Mouse (Mus musculus) cerebellum, postnatal 14 days (tissue): ENCODE measurements around the gene Mtrr.
A peak's percentile ranks its signal among the peaks of the same experiment; 100 is the strongest.

Source experiments
- DNase-seq, 2 experiments: peaks; one replicate each; pipeline ENCODE4 v3.0.0; 2021; ENCODE audit warnings: mixed read lengths in 2 of 2

Mtrr gene

GRCm38 (mm10) chr13:68581747-68582516 lies at the start of gene Mtrr, which contains the start of gene Fastkd3:
TSS of gene Mtrr (minus strand) at chr13:68582149.
TSS of gene Fastkd3 (plus strand) at chr13:68582234.
- DNase-seq = peak; percentile 99

- no peak for DNase-seq
Observed at GRCm38 (mm10) chr13:68627041-68627440, 45.1 kb upstream of the Mtrr start.

- DNase-seq = peak; percentile 19 to 27
Observed at GRCm38 (mm10) chr13:68622792-68623191, 40.8 kb upstream of the Mtrr start.

GRCm38 (mm10) chr13:68607652-68608405 lies 25.9 kb upstream of the Mtrr start:
- no peak for DNase-seq

GRCm38 (mm10) chr13:68605689-68606126 lies 23.8 kb upstream of the Mtrr start:
- DNase-seq = peak; percentile 39 to 43

GRCm38 (mm10) chr13:68603085-68603484 lies 21.1 kb upstream of the Mtrr start:
- no peak for DNase-seq

GRCm38 (mm10) chr13:68601184-68601583 lies 19.2 kb upstream of the Mtrr start:
- DNase-seq = peak; percentile 38 to 45

GRCm38 (mm10) chr13:68598953-68599352 lies 17.0 kb upstream of the Mtrr start:
- no peak for DNase-seq

GRCm38 (mm10) chr13:68597667-68598066 lies 15.7 kb upstream of the Mtrr start:
- DNase-seq = no peak

- no peak for DNase-seq
Observed at GRCm38 (mm10) chr13:68597199-68597598, 15.2 kb upstream of the Mtrr start, which contains the start of gene 1700001L19Rik. TSS of gene 1700001L19Rik (plus strand) at chr13:68597421.

GRCm38 (mm10) chr13:68593797-68594196 lies 11.8 kb upstream of the Mtrr start:
- DNase-seq = peak; percentile 54 to 66

- DNase-seq = no peak
Observed at GRCm38 (mm10) chr13:68588352-68588751, 6.4 kb upstream of the Mtrr start.

GRCm38 (mm10) chr13:68585441-68585840 lies 3.5 kb upstream of the Mtrr start:
- no peak for DNase-seq

- peak; percentile 11 to 25 for DNase-seq
Observed at GRCm38 (mm10) chr13:68583961-68584360, 2.0 kb upstream of the Mtrr start.

- DNase-seq = no peak
Observed at GRCm38 (mm10) chr13:68582517-68582780, 500 bp upstream of the Mtrr start.

GRCm38 (mm10) chr13:68581086-68581740 lies 736 bp downstream of the Mtrr start:
- no peak for DNase-seq

- no peak for DNase-seq
Observed at GRCm38 (mm10) chr13:68577945-68578344, 4.0 kb downstream of the Mtrr start.

- DNase-seq = no peak
Observed at GRCm38 (mm10) chr13:68574398-68574797, 7.6 kb downstream of the Mtrr start.

- no peak for DNase-seq
Observed at GRCm38 (mm10) chr13:68572966-68573913, 8.7 kb downstream of the Mtrr start.

GRCm38 (mm10) chr13:68572247-68572646 lies 9.7 kb downstream of the Mtrr start:
- DNase-seq = no peak

- DNase-seq = peak; percentile 71 to 77
Observed at GRCm38 (mm10) chr13:68569589-68570336, 12.2 kb downstream of the Mtrr start.

- DNase-seq = no peak
Observed at GRCm38 (mm10) chr13:68568548-68568947, 13.4 kb downstream of the Mtrr start.
